27 mouse cellular contexts compared by ENCODE assay signal in the genomic region with DNA sequence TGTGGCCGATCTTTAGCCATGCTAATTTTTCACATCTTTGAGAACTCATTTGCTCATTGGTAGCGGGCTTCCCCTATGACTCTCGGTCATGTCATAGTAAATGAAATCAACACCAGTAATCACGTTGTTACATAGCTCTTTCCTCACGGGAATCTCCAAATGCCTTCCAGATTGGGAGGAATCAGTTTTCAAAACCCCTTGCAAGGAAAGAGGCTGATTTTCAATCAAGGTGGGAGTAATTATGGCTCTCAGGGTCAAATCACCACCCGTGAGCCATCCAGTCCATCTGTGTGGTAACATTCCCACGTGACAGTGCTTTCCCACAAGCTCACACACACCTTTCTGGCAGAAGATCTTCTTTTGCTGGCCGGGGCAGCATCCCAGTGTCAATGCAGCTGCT. TPM values are rescaled to one million over a fixed set of nuclear protein-coding genes. Genes with fewer than 3 reads are reported as not detected.
A peak's percentile ranks its signal among the peaks of the same experiment; 100 is the strongest.
DNase-seq lines count a peak whose midpoint lies in the region; ATAC-seq lines count a peak whose summit lies in the region.
"Had no signal": no experiment of that assay in that cellular context is flagged by ENCODE, and none has a peak within 500 bp of the region (broad histone marks: within the 10 kb centered on the region; RNA-seq: fewer than 3 reads in every experiment).

No protein-coding gene starts in this region.

- H3K27ac ChIP-seq in hindbrain, embryonic 10.5 days = no peak overlapping the region
- H3K27ac ChIP-seq in hindbrain, embryonic 12.5 days = no peak overlapping the region
- H3K27ac ChIP-seq in embryonic facial prominence, embryonic 11.5 days (replicated peaks; ENCODE audit: low read depth, low read length) = no peak overlapping the region
- H3K27ac ChIP-seq: forebrain, embryonic 10.5 days; forebrain, embryonic 15.5 days; hindbrain, embryonic 13.5 days; limb, embryonic 13.5 days; lung, embryonic 15.5 days; stomach, postnatal 0 days had no signal

- H3K9me3 ChIP-seq in hindbrain, embryonic 10.5 days = no peaks in the 10 kb centered on the region
- H3K9me3 ChIP-seq in hindbrain, embryonic 12.5 days (replicated peaks) = no peaks in the 10 kb centered on the region
- H3K9me3 ChIP-seq in embryonic facial prominence, embryonic 11.5 days (replicated peaks; ENCODE audit: control insufficient read depth, low read length) = no peaks in the 10 kb centered on the region
- H3K9me3 ChIP-seq: forebrain, embryonic 10.5 days; forebrain, embryonic 15.5 days; G1E; hindbrain, embryonic 13.5 days; limb, embryonic 13.5 days; lung, embryonic 15.5 days had no signal

- H3K4me3 ChIP-seq in hindbrain, embryonic 10.5 days = no peak overlapping the region
- H3K4me3 ChIP-seq in hindbrain, embryonic 12.5 days = no peak overlapping the region
- H3K4me3 ChIP-seq in embryonic facial prominence, embryonic 11.5 days (ENCODE audit: low read depth, low read length) = no peak overlapping the region
- H3K4me3 ChIP-seq: forebrain, embryonic 10.5 days; forebrain, embryonic 15.5 days; hindbrain, embryonic 13.5 days; limb, embryonic 13.5 days; lung, embryonic 15.5 days; myocyte had no signal

- no peaks in the 10 kb centered on the region for H3K36me3 ChIP-seq in hindbrain, embryonic 10.5 days
- H3K36me3 ChIP-seq in hindbrain, embryonic 12.5 days = no peaks in the 10 kb centered on the region
- no peaks in the 10 kb centered on the region for H3K36me3 ChIP-seq in embryonic facial prominence, embryonic 11.5 days (replicated peaks; ENCODE audit: control insufficient read depth, insufficient read depth, low read depth, low read length)
- H3K36me3 ChIP-seq: forebrain, embryonic 10.5 days; forebrain, embryonic 15.5 days; G1E; hindbrain, embryonic 13.5 days; limb, embryonic 13.5 days; lung, embryonic 15.5 days had no signal

- H3K4me2 ChIP-seq in hindbrain, embryonic 12.5 days (replicated peaks) = no peak overlapping the region
- H3K4me2 ChIP-seq in embryonic facial prominence, embryonic 11.5 days (ENCODE audit: low read depth, low read length) = peak overlapping the region; percentile 27; the same call in 1 of the 2 replicates
- H3K4me2 ChIP-seq: forebrain, embryonic 15.5 days; hindbrain, embryonic 13.5 days; limb, embryonic 13.5 days; liver, embryonic 11.5 days; lung, embryonic 15.5 days; midbrain, embryonic 11.5 days had no signal

- no peak overlapping the region for H3K9ac ChIP-seq in hindbrain, embryonic 12.5 days
- no peak overlapping the region for H3K9ac ChIP-seq in embryonic facial prominence, embryonic 11.5 days (replicated peaks; ENCODE audit: low read length)
- H3K9ac ChIP-seq: forebrain, embryonic 15.5 days; hindbrain, embryonic 13.5 days; limb, embryonic 13.5 days; lung, embryonic 15.5 days had no signal

- no peak for ATAC-seq in hindbrain, embryonic 12.5 days (ENCODE audit: low FRiP score)
- peak; percentile 73 for ATAC-seq in embryonic facial prominence, embryonic 11.5 days (replicated peaks; ENCODE audit: insufficient number of reproducible peaks, low FRiP score, low TSS enrichment, low read depth)
- no peak for ATAC-seq in cerebellum, adult (ENCODE audit: insufficient number of reproducible peaks, low FRiP score, low TSS enrichment)
- ATAC-seq: forebrain, embryonic 15.5 days; midbrain, embryonic 16.5 days had no signal

- peaks cover 19% of the 10 kb centered on the region for H3K4me1 ChIP-seq in hindbrain, embryonic 10.5 days (replicated peaks)
- H3K4me1 ChIP-seq in hindbrain, embryonic 12.5 days = peaks cover 6% of the 10 kb centered on the region
- H3K4me1 ChIP-seq in embryonic facial prominence, embryonic 11.5 days (ENCODE audit: control insufficient read depth, insufficient read depth, low read length) = no peaks in the 10 kb centered on the region; the same call in 1 of the 2 replicates
- H3K4me1 ChIP-seq: forebrain, embryonic 15.5 days; hindbrain, embryonic 13.5 days had no signal

- H3K27me3 ChIP-seq in hindbrain, embryonic 10.5 days (ENCODE audit: insufficient read depth, poor library complexity, severe bottlenecking) = no peaks in the 10 kb centered on the region
- H3K27me3 ChIP-seq in hindbrain, embryonic 12.5 days = no peaks in the 10 kb centered on the region
- H3K27me3 ChIP-seq in embryonic facial prominence, embryonic 11.5 days (ENCODE audit: control insufficient read depth, insufficient read depth, low read length) = no peaks in the 10 kb centered on the region
- H3K27me3 ChIP-seq: forebrain, embryonic 15.5 days; hindbrain, embryonic 13.5 days; limb, embryonic 13.5 days; lung, embryonic 15.5 days had no signal

- 64% methylated on average over 8 of the region's 8 CpGs for WGBS in hindbrain, embryonic 10.5 days
- 51% methylated on average over 8 of the region's 8 CpGs for WGBS in hindbrain, embryonic 12.5 days
- WGBS in embryonic facial prominence, embryonic 11.5 days = 27% methylated on average over 8 of the region's 8 CpGs

- DNase-seq in hindbrain, embryonic 10.5 days (ENCODE audit: low spot score) = peak; percentile 34
- DNase-seq in embryo, embryonic 10 days (ENCODE audit: low spot score) = peak; percentile 72
- DNase-seq in embryonic facial prominence, embryonic 11.5 days (ENCODE audit: low spot score) = peak; percentile 92
- peak; percentile 64 for DNase-seq in mesoderm, embryonic 11.5 days (ENCODE audit: low read depth, low spot score)
- no peak for DNase-seq in cerebellum, adult 11-12 months
- DNase-seq: adrenal gland, postnatal 14 days; cerebellum, adult 18-20 months; cerebellum, postnatal 14 days; heart, postnatal 14 days; kidney, adult 11 months; kidney, postnatal 14 days; right cerebral cortex, postnatal 4 days; thymus, adult 18-20 months; thymus, postnatal 4 days had no signal

RNA-seq across cellular contexts. Expression of gene Nedd9, which starts 27.8 kb away (rescaled TPM):
- 17.2 and 20.9 TPM in 2 replicates for polyA plus RNA-seq in hindbrain, embryonic 10.5 days (2016; fragmentation: Nextera tagmentation; extraction: Ambion mirVana)
- 17.1 and 17.9 TPM in 2 replicates for polyA plus RNA-seq in hindbrain, embryonic 12.5 days (2016; fragmentation: Nextera tagmentation; extraction: Ambion mirVana)
- polyA plus RNA-seq in embryonic facial prominence, embryonic 11.5 days (2014; fragmentation: Nextera tagmentation; extraction: Ambion mirVana) = 19.9 and 20.1 TPM in 2 replicates
- polyA plus RNA-seq: G1E had no signal
